Mouse (Mus musculus): ENCODE results near the gene Gm45233.
A peak's percentile ranks its signal among the peaks of the same experiment; 100 is the strongest.
"Not testable (repeated sequence)": the region's sequence is repeated elsewhere in the genome, so short reads cannot be mapped to it uniquely, and the experiment has no call there.

The Gm45233 gene

GRCm38 (mm10) chr7:43443917-43444293 is at the start of gene Gm45233, which contains the start of gene Etfb:
Gene Gm45233, plus strand, starts transcription at chr7:43444128.
Gene Etfb, plus strand, starts transcription at chr7:43444083.
- DNase-seq (ENCODE audit: low spot score) = peak; percentile 92

GRCm38 (mm10) chr7:43399501-43399900 is 44.4 kb upstream of the Gm45233 start:
- no peak for DNase-seq (ENCODE audit: low spot score)

- no peak for DNase-seq (ENCODE audit: low spot score)
These were observed 41.2 kb upstream of the Gm45233 start for GRCm38 (mm10) chr7:43402718-43403117.

GRCm38 (mm10) chr7:43407573-43407972 is 36.4 kb upstream of the Gm45233 start:
- DNase-seq (ENCODE audit: low spot score) = no peak

GRCm38 (mm10) chr7:43408131-43408553 is 35.8 kb upstream of the Gm45233 start, which contains the start of gene Siglecg:
Gene Siglecg, plus strand, starts transcription at chr7:43408204.
- no peak for DNase-seq (ENCODE audit: low spot score)

- DNase-seq (ENCODE audit: low spot score) = no peak
These were observed 34.8 kb upstream of the Gm45233 start for GRCm38 (mm10) chr7:43409084-43409483.

GRCm38 (mm10) chr7:43411724-43412123 is 32.2 kb upstream of the Gm45233 start:
- DNase-seq (ENCODE audit: low spot score) = not testable (repeated sequence)

- DNase-seq (ENCODE audit: low spot score) = no peak
These were observed 26.6 kb upstream of the Gm45233 start for GRCm38 (mm10) chr7:43417298-43417697.

- DNase-seq (ENCODE audit: low spot score) = peak; percentile 81
These were observed 20.8 kb upstream of the Gm45233 start for GRCm38 (mm10) chr7:43422995-43423617.

- no peak for DNase-seq (ENCODE audit: low spot score)
These were observed 19.8 kb upstream of the Gm45233 start for GRCm38 (mm10) chr7:43423991-43424625.

- DNase-seq (ENCODE audit: low spot score) = no peak
These were observed 16.5 kb upstream of the Gm45233 start, which contains the start of gene Lim2 for GRCm38 (mm10) chr7:43427406-43427805. Gene Lim2, plus strand, starts transcription at chr7:43427670.

- DNase-seq (ENCODE audit: low spot score) = no peak
These were observed 14.4 kb upstream of the Gm45233 start for GRCm38 (mm10) chr7:43429500-43429899.

- DNase-seq (ENCODE audit: low spot score) = no peak
These were observed 11.0 kb upstream of the Gm45233 start for GRCm38 (mm10) chr7:43432891-43433290.

GRCm38 (mm10) chr7:43434676-43435075 is 9.3 kb upstream of the Gm45233 start:
- DNase-seq (ENCODE audit: low spot score) = no peak

- no peak for DNase-seq (ENCODE audit: low spot score)
These were observed 7.3 kb upstream of the Gm45233 start, which contains the start of gene Nkg7 for GRCm38 (mm10) chr7:43436341-43437255. Gene Nkg7, plus strand, starts transcription at chr7:43437073.

GRCm38 (mm10) chr7:43438611-43439010 is 5.3 kb upstream of the Gm45233 start:
- no peak for DNase-seq (ENCODE audit: low spot score)

- DNase-seq (ENCODE audit: low spot score) = no peak
These were observed 3.4 kb upstream of the Gm45233 start, which contains the start of gene Cldnd2 for GRCm38 (mm10) chr7:43440482-43440881. Gene Cldnd2, plus strand, starts transcription at chr7:43440782.

GRCm38 (mm10) chr7:43441071-43441470 is 2.9 kb upstream of the Gm45233 start:
- DNase-seq (ENCODE audit: low spot score) = no peak

GRCm38 (mm10) chr7:43442684-43443083 is 1.2 kb upstream of the Gm45233 start:
- DNase-seq (ENCODE audit: low spot score) = no peak

GRCm38 (mm10) chr7:43443126-43443916 is 607 bp upstream of the Gm45233 start:
- peak; percentile 78 for DNase-seq (ENCODE audit: low spot score)

- no peak for DNase-seq (ENCODE audit: low spot score)
These were observed 3.9 kb downstream of the Gm45233 start for GRCm38 (mm10) chr7:43447801-43448200.

Data from ovary, postnatal 36 days (tissue).